Mouse (Mus musculus) lung, postnatal 0 days (tissue): ENCODE data around the gene Cdk17.

Experiments
- CTCF ChIP-seq: IDR thresholded peaks from 2 replicates; pipeline ENCODE4 v1.5.1; 2016; ENCODE audit warnings: antibody characterized with exemption, mild to moderate bottlenecking
- EP300 ChIP-seq: IDR thresholded peaks from 2 replicates; pipeline ENCODE4 v1.6.1; 2016; ENCODE audit warnings: antibody characterized with exemption, mild to moderate bottlenecking, control low read depth

DNA sequence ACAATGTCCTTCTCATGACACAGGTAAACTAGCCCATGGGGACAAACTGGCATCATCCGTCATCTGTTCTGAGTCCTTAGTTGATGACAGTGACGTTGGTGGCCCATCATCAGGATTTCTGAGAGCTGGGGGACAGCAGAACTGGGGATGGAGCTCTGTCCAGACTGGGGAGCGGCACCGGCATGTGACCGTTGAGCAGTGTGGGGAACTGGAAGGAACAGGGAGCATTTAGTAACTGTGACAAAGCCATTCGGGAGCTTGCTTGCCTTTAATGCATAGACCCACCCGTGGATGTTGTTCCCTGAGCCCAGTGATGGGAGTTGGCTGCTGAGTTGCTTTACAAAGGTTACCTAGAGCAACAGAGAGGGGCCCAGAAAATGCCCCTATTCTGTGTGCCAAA is 89.2 kb downstream of the Cdk17 start:
- TF ChIP-seq CTCF, result no peak
- no peak for TF ChIP-seq EP300
